Mouse (Mus musculus) urinary bladder, postnatal 36 days (tissue): ENCODE measurements around the gene Vmn1r202.
"Not testable (repeated sequence)": the region's sequence is repeated elsewhere in the genome, so short reads cannot be mapped to it uniquely, and the experiment has no call there.

ENCODE experiments used
- DNase-seq, 2 experiments: peaks; one replicate each; pipeline ENCODE4 v3.0.0; 2022; ENCODE audit warnings: low spot score in 2 of 2, mixed read lengths in 1 of 2

Gene Vmn1r202

GRCm38 (mm10) chr13:22505281-22505680 lies at the start of gene Vmn1r202:
Vmn1r202 (minus strand) TSS chr13:22505381.
- DNase-seq, result no peak

GRCm38 (mm10) chr13:22552898-22553297 lies 47.7 kb upstream of the Vmn1r202 start, which contains the start of gene Vmn1r204:
Vmn1r204 (plus strand) TSS chr13:22553198.
- not testable (repeated sequence) for DNase-seq

GRCm38 (mm10) chr13:22517814-22518213 lies 12.6 kb upstream of the Vmn1r202 start, which contains the start of gene Vmn1r203:
Vmn1r203 (plus strand) TSS chr13:22518114.
- no peak for DNase-seq

- no peak for DNase-seq
Measured at GRCm38 (mm10) chr13:22502431-22502830, 2.8 kb downstream of the Vmn1r202 start.

DNA sequence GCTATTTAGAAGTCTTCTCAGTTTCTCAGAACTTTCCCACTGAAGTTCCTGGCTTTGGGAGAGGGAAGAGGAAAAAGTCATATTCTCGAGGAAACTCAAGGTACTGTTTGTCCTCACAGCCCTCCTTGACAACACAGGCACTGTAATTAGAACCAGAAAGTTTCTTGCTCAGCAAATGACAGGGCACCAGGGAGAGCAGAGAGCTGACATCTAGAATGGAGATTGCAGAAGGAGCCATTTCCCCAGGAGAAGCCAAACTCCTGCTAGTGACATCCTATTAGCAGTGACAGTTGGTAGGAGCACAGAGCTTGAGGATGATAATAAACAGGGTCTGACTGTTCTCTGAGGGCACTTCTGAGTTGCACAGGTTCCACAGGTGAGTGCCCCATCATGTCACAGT lies 33.6 kb downstream of the Vmn1r202 start, which contains the start of gene Vmn1r201:
TSS of gene Vmn1r201 (plus strand) at position 301 of the 400 bp plus-strand sequence.
- DNase-seq, result no peak

DNA sequence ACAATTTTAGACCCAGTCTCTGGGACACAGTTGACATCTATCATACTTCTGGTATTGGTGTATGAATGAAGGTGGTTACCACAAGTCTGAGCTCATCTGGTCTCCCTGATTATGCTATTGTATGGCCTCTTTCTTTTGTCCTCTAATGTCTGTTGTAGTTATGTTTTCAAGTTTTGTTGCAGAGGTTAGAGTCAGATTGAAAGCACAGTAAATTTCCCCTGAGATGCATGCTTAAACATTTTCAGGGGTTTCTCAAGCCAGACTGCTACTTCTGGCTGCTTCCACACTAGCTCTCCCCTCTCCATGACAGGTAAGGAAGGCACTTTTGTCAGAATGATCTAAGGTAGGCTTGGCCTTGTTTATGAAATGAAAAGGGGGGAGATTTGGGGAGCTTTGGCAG lies 50.0 kb downstream of the Vmn1r202 start:
- DNase-seq, result no peak
